Mouse (Mus musculus) brain, adult 2 months (tissue): ENCODE results near the gene Ssr3.

Experiments used
- DNase-seq: peaks from one replicate; pipeline ENCODE4 v3.0.0; 2011; ENCODE audit warnings: low read depth, low spot score

The Ssr3 gene

GRCm38 (mm10) chr3:65374729-65375128 is 17.7 kb downstream of the Ssr3 start:
- DNase-seq, result no peak

DNA sequence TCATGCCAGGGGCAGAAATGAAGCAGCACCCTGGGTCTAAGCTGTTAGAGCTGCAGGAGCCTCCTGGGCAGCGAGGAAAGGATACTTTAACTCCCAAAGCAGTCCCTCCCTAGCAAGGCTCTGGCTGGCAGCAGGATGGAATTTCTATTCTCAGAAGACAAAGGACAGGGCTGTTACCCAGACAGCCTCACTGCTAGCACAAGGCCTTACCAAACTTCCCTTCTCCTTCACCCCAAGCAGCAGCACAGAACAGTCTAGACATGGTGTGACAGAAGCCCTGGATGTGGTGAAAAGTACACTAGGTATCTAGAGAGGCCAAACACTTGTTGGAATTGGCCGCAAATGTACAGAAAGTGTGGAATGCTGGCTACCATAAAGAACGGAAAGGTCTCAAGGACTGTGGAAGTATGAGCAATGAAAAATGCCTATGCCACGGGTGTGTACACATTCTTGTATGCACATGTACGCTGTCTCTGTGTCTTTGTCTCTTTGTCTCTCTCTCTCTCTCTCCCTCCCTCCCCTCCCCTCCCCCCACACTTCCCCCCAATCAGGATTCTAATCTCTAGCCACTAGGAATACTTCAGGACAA is 18.7 kb downstream of the Ssr3 start:
- no peak for DNase-seq

- no peak for DNase-seq
Measured at GRCm38 (mm10) chr3:65372552-65372951, 19.9 kb downstream of the Ssr3 start.

- no peak for DNase-seq
Measured at GRCm38 (mm10) chr3:65367944-65368343, 24.5 kb downstream of the Ssr3 start.

DNA sequence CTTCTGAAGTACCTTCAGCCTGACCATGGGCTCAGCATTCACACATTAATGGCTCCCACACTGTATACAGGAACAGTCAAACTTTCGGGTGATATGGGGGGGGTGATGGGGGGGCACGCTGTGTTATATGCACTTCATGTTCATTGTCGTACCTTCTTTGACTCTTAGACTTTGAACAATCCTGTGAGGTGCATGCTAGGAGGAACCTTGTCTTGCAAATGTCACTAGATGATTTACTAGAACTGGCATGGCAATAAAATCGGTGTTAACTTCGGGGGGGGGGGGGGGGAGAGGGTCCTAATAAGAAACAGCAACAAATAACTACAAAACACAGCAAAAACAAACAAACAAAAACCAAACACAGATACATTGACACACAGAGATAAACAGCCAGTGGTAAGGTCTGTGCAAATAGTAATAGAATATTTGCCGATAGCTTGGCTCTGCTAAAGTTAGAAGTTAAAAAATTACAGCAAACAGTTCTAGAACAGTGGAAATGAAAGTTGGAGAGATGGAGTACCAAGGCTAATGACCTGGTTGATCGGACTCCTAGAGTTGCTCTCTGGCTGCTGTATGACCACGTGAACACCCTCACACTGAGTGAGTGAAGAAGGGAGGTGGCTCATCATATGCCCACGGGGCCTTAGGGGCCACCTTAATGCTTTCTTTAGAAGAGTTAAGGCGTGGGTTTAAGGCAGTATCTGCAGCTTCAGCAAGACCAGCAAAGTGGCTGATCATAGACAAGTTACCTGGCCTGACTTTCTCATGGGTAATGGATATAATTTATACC is 26.3 kb downstream of the Ssr3 start:
- no peak for DNase-seq

DNA sequence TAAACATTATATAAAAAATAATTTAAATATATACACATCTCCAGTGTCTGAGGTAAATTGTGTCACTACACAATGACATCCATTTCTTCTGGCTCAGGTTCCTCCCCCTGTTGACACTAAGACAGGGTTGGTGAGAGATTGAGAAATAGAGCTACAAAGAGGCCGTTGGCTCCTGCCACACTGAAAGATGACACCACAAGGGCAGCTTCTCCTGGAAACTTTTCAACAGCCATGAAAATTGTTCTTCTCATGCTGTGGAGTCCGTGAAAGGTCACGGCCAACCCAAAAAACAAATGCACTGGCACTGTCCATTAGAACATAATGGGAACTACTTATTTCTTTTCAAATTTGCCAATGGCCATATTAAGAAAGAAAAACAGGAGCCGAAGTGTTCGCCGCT is 27.2 kb downstream of the Ssr3 start:
- no peak for DNase-seq

DNA sequence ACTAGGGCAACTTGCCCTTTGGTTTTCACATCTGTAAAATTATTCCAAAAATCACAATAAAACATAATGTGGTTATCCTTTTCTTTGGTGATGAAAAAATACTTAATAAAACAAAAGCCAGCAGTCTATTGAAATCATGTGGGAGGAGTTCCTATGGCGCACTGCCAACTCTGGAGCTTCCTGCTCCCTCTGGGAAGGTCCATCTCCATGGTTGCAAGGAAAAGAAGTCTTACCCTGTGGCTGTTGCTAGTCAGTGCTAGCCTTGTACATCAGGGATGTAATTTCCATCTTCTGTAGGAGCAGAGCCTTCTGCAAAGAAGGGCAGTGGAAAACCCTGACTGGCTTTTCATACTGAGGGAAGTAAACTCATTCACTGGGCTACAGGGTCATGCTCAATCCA is 29.0 kb downstream of the Ssr3 start:
- DNase-seq, result peak; percentile 51

- DNase-seq, result no peak
Measured at GRCm38 (mm10) chr3:65360163-65360969, 32.1 kb downstream of the Ssr3 start.

DNA sequence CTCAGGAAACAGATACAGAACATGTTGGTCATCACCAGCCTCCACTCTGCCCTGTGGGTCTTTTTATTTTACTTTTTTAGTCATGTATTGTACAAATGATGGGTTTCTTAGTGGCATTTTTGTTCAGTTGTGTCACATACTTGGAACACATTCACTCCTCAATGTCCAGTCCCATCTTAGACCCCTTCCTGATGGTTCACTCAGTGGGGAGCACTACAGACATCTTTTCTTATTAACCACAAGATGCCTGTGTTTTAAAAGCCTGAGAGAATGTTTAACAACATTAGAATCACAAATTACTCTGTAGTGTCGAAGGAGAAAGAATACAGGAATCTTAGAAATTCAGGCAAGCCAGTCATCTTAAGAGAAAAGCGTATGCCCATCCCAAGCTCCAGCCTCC is 33.6 kb downstream of the Ssr3 start:
- no peak for DNase-seq

DNA sequence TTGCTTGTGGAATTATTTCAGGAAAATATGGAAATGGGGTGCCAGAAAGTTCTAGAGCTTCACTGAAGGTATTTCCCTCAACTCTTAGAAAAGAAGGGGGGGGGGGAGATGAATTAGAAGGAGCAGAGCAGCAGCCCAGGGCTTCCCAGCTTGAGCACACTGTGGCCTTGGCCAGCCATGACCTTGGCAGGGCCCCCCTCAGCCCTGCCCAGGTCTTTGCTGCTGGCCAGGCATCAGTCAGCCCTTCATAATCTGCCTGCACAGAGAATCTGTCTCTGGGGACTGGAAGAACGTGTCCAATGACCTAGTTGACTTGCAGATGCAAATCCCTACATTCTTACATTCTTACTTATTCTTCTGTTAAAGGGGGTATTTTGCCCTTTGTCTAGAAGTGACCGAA is 34.1 kb downstream of the Ssr3 start:
- DNase-seq, result no peak

DNA sequence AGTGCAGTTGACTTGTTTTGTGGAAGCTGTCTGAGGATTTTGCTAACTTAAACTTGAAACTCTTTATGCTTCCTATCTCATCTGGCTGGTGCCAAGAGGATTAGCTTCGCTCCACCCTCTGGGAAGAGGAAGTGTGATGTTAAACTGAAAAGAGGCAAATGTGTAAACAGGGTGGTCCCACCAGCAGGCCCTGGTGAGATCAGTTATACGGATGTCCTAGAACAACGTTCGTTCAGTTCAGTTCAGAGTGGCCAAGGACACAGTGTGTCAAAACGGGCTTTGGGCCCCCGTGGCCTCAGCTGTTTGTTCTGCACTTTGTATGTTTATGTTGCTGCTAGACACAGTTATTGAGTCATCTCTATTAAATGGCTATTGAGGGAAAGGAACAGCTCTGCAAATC is 36.9 kb downstream of the Ssr3 start:
- no peak for DNase-seq

DNA sequence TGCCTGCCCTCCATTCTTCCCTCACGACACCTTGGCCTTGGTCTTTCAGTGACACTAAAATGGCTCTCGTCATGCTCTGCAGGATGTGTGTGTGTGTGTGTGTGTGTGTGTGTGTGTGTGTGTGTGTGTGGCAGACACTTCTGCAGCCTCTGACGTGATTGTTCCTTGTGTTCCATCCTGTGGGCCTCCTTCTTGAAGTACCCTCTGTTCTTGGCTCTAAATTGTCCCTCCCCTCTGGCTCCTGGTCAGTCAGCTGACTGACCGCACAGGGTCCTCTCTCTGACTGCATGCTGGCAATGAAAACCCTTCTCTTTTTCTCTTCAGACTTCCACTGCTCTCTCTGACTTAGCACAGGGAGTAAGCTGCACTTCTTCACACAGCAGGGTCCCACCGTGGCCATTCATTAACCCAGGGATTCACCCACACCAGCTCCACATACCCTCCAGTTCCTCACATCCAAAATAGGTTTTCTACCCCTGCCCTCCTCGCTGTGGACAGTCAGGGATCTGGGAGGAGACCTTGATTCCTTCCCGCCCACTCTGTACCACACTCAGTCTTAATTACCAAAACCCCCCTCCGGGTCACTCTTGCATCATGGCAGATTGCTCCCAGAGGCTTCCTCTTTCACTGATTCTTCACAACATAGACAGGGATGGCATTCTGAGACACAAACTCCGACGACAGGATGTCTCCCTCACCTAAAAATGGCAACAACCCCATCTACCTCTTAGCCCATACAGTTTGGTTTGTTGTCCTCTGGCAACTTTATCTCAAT is 39.0 kb downstream of the Ssr3 start:
- no peak for DNase-seq

DNA sequence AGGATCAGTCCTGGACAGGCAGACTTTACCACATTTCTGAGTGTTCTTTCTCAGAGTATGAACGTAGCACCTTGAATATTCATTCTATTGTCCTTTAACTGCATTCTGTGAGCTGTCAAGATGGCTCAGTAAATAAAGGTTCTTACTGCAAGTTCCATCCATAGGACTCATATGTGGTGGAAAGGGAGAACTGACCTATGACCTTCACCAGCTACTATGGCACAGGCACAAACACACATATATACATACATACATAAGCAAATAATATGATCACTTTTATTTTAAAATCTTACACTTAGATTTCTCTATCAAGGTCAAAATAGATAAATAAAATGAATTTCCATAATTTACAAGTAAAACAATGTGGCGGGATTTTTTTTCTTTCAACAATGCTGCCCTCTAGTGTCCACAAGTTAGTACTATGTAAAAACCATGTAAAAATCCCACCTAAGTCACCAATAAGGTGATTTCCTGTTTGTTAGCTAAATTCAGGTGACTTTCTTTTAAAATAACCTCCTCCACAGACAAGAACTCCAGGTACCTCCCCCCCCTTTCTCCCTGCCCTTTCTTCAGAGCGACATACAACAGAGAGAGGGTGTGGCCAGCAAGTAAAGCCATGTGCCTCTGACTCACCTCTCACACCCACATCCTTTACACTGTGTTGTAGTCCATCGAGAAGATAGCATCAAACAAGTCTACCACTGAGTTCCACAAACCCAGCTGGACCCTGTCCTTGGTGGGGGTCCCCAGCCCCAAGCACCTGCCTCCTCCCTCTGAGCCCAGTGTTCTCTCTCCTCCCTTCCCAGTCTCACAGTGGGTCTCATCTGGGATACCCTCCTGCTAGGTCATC is 39.9 kb downstream of the Ssr3 start:
- DNase-seq, result peak; percentile 42

GRCm38 (mm10) chr3:65346176-65346575 is 46.2 kb downstream of the Ssr3 start:
- no peak for DNase-seq

GRCm38 (mm10) chr3:65340173-65340951 is 52.1 kb downstream of the Ssr3 start:
- DNase-seq, result no peak

DNA sequence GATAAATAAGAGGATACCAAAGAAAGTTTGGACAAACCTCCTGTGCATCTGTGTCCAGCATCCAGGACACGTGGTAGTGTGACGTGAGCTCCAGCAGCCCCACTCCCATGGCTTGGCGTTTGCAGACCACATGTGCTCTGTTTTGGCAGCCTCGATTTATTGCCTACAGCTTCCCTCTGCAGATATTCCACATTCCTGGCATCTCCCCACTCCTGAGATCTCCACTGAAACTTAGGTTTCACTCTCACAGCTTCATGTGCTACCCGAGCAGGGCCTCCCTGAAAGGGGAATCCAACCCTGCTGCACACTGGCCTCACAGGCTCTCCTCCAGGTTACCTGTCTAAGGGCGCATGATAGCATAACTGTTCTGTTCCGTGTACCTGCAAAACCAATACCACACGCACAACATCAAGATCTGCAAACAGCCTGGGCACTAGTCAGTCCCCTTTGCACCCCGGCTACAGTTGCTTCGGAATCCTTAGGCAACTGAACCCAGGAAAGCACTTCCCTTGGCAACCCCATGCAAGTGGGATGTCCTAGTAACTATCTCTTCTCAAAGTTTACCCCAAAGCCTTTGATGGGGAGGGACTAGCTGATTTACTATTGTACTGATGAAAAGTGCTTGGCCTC is 54.5 kb downstream of the Ssr3 start:
- no peak for DNase-seq
